Mouse (Mus musculus): ENCODE results near the gene Wnt3a.

- TF ChIP-seq CTCF (IDR thresholded peaks at IDR 0.05; ENCODE audit: borderline replicate concordance, extremely low read depth, insufficient read depth, insufficient read length), result no peak
- no peak for TF ChIP-seq POLR2A (IDR thresholded peaks at IDR 0.05; ENCODE audit: borderline replicate concordance, extremely low read depth, insufficient read depth, insufficient read length, poor library complexity, severe bottlenecking)
Measured at GRCm38 (mm10) chr11:59312501-59312900, 21.9 kb upstream of the Wnt3a start.

Measured in brain, embryonic 14.5 days (tissue).